Mouse (Mus musculus) regulatory T cell (primary cell): Measurements from ENCODE around the gene Dct.

Experiments
- in situ Hi-C: fragments of 300-600 bp; cut with MboI, MseI; formaldehyde crosslinking; loops from one replicate; pipeline ENCODE4 v1.15.1; 2025; ENCODE audit warnings: high pct_unique_total_duplicates

The Dct gene

GRCm38 (mm10) chr14:118049648-118050238, 2.3 kb downstream of the Dct start:
- in situ Hi-C loops, result loop anchor here (25.0 kb wide), 1 partner anchor 1263 kb away; no protein-coding TSS in a partner anchor

GRCm38 (mm10) chr14:118042963-118043362, 9.1 kb downstream of the Dct start:
- in situ Hi-C loops, result no loop called here

- in situ Hi-C loops, result no loop called here
These were observed 9.8 kb downstream of the Dct start for GRCm38 (mm10) chr14:118042066-118042762.

- in situ Hi-C loops, result no loop called here
These were observed 11.3 kb downstream of the Dct start for GRCm38 (mm10) chr14:118040550-118041250.

DNA sequence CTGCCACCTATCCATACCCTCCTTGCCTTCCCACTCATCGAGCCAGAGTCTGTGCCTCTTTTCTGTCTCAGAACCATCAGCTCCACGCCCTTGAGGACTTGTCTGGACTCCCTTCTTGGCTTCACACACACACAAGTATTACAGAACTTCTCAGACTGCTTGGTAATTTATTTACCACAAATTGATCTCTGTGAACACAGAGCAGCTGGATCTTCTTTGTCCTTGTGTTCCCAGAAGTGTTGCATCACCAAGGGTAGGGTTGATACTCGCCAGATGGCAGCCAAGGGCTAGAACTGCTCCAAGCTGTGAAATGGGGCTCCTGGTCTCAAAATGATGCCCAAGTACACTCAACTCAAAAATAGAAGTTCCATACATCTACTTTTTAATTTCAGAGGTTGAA, 13.0 kb downstream of the Dct start:
- in situ Hi-C loops, result no loop called here

DNA sequence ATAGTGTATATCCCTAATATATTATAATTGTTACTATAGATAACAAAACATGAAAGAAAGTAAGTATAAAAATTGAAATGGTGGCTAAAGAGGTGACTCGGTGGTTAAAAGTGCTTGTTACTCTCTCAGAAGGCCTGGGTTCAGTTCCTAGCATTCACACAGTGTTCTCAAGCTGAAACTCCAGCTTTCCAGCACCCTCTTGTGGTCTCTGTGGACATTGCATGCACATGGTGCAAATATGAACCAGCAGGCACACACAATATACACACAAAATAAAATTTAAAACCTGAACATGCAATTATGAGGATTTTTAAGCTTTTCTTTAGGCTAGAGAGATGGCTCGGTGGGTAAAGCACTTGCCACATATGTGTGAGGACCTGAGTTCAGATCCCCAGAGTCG, 24.5 kb downstream of the Dct start:
- in situ Hi-C loops, result no loop called here

DNA sequence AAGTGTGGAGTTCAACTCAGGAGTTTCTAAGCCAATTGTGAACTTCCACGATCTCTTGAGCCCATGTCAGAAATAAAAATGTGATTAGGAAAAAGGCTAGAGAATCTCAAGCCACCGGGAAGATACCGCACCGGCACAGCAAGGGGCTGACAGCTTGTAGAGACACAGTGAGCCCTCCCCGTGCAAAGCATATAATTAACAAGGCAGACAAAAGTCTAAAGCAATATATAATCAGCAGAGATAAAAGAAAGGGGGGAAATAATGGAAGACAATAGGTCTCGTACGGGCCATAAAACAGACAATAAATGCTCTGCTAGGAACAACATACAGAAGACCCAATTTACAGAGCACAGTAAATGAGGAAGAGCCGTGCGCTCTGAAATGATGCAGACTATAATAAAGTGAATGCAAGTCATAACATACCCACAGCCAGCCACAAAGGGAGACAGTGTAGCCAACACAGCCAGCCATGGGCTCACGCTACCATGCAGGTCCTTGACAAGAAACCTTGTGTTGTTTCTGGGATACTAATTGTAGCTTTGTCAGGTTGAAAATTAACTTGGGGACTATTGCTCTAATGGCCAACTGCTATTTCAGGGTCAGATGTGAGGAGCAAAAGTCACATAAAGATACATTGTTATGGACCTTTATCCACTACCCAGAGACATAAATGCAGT, 30.0 kb downstream of the Dct start:
- in situ Hi-C loops, result no loop called here

DNA sequence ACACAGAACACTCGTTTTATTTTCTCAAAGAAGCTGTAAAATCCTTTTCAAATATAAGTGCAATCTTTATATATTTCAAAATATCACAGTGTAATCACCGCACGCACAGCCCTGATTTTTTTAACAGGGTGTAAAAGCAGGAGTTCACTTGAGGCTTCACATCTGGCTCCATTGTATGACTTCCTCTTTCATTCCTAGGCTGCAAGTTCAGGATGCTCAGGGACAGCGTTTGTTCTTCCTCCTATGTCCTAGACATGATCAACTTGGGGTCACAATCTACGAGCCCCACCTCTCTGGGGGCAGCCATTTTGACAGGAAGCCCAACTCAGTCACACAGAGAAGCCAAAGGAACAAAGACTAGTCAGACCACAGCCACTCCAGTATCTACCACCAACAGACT, 32.7 kb downstream of the Dct start:
- in situ Hi-C loops, result no loop called here

- in situ Hi-C loops, result no loop called here
These were observed 38.8 kb downstream of the Dct start for GRCm38 (mm10) chr14:118013237-118013636.

DNA sequence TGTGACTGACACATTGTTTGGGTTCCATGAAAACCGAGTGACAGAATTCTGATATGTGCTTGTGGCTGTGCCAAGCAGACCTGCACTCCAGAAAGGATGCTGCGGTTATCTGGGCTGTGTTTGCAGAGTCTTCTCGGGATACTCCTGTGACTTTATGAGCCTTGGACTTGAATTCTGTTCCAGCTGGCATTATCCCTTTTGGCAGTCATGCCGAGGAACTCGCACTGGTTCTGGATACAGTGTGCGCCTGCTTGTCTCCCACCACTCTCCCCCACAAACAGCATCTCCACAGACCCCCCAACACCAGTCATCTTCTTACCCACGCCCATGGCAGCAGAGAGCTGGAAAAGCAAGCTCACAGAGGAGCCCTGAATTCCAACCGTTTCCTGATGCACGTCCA, 42.5 kb downstream of the Dct start:
- in situ Hi-C loops, result no loop called here

GRCm38 (mm10) chr14:118005697-118006096, 46.3 kb downstream of the Dct start:
- in situ Hi-C loops, result no loop called here

GRCm38 (mm10) chr14:118004434-118004833, 47.6 kb downstream of the Dct start:
- in situ Hi-C loops, result no loop called here

GRCm38 (mm10) chr14:117993845-117994244, 58.2 kb downstream of the Dct start:
- in situ Hi-C loops, result no loop called here

DNA sequence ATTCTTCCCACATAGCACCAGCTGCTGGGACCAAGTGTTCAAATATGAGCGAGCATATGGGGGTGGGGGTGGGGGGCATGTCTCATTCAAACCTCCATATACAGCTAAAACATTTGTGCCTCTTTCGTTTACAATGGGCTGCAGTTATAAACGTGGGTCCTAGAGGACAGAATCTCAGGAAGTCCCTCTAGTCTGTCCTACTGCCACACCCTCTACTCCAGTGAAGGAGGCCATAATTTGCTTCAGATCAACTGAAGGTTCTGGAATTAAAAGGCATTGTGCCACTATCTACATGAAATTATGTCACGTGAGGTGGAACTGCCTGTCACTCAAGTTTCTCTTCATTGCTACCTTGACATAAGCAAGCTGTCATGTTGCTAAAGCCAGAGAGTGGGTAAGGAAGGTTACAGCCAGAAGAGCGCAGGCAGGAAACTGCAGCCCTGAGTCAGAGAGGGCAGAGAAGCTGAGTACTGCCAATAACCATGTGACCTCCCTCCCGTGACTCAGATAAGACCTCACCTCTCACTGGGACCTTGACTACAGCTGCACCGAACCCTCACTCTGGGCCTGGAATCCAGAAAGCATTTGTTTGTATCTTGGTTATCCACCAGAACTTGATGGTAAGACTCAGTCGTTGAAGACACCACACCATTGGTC, 59.3 kb downstream of the Dct start:
- in situ Hi-C loops, result no loop called here

DNA sequence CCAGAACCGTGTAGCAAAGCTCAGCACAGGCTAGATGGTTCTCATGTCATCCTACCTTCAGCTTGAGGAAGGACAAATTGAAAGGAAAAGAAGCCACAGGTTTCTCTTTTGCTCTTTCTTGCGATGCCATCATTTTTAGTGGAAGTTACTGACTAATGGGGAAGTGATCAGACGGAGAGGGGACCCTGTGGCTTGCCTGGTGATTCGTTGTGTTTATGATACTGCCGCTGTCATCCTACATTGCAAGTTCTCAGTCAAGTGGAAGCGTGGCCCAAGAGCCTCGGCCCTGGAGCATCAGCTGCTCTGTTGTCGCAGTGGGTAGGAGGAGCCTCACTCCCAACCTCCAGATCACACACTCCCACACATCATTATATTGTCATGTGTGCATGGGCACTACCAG, 61.8 kb downstream of the Dct start:
- in situ Hi-C loops, result no loop called here

GRCm38 (mm10) chr14:117988444-117988843, 63.6 kb downstream of the Dct start:
- in situ Hi-C loops, result no loop called here

DNA sequence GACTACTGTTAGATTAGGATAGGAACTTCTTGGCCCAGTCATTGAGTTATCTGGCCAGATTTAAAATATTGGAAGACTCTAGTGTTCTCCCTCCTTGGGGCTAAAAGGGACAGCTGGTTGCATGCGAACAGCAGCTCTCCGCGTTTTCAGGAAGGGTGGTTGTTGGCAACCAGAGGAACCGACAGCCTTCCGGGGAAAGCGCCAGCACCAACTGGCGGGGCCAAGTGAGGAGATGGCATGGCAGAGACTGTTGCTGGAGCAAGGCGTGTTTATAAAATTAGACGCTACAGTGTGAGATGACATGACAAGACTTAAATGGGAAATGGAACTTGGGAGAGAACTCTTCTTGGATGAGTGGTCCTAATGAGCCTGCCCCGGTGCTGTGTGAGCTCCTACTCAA, 70.5 kb downstream of the Dct start:
- in situ Hi-C loops, result no loop called here

GRCm38 (mm10) chr14:117972576-117972975, 79.5 kb downstream of the Dct start:
- in situ Hi-C loops, result no loop called here
